Mouse (Mus musculus): Measurements from ENCODE around the gene Gpr162. TPM values are rescaled to one million over a fixed set of nuclear protein-coding genes. Genes with fewer than 3 reads are reported as not detected.
A peak's percentile ranks its signal among the peaks of the same experiment; 100 is the strongest.

Gpr162 gene
- polyA plus RNA-seq, 1 experiment from 2014 or later = 11.8 TPM

DNA sequence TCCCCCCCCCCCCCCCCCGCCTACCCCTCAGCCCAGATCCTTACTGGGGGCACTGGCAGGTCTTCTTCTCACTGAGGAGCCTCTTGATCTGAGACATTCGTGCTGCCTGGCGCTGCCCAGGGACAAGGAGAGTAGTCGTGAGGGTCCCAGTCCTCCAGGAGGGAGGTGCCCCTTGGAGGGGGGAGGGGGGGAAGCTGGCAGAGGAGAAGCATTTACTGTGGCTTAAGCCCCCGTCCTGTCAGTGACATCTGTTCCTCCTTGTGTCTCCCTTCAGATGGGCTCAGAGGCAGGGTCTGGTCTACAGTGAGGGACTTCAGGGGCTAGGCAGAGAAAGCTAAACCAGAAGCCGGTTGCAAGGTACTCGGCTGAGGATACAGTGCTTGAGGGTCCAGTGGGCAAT lies 2.8 kb upstream of the Gpr162 start:
- no peak overlapping the region for H3K4me2 ChIP-seq (replicated peaks)
- no peaks in the 10 kb centered on the region for H3K9me3 ChIP-seq
- H3K9ac ChIP-seq (replicated peaks) = no peak overlapping the region; the same call in 1 of the 2 replicates
- H3K27ac ChIP-seq (replicated peaks) = no peak overlapping the region
- H3K27me3 ChIP-seq = peaks cover 10% of the 10 kb centered on the region
- no peak for ATAC-seq (ENCODE audit: low FRiP score, low read depth)
- peaks cover 33% of the 10 kb centered on the region for H3K4me1 ChIP-seq
- 51% methylated on average over 6 of the region's 7 CpGs for WGBS
- no peaks in the 10 kb centered on the region for H3K36me3 ChIP-seq
- H3K4me3 ChIP-seq = no peak overlapping the region

DNA sequence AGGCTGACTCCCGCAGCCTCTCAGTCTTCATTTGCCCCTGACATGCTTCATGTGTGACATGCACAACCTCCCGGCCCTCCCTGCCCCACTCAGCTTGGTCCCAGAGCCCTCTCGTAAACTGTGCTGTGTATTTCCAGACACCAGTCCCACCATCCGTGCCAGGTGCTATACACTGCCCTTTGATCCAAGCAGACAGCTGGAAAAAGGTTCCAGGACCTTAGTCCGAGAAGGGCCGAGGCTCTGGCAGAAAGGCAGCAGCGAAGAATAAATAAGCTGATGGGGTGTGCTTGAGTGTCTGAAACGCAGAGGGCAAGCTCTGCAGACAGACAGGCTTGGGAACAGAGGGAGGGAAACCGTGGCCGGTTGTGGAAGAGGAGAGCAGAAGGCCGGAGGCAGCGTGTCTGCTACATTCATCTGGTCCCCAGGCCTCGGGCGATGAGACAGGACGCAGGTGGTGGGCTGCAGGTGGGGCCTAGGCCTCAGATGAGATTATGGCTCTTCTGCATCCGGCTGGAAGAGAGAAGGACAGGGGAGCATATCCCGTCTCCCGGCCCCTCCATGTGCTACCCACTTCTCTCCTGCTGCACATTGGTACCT lies 2.1 kb upstream of the Gpr162 start:
- 63% methylated on average over 18 of the region's 18 CpGs for WGBS
- Histone ChIP-seq H3K4me2 (replicated peaks) (no peak overlapping the region), H3K27me3 (peaks cover 14% of the 10 kb centered on the region), H3K27ac (replicated peaks) (no peak overlapping the region; the same call in 1 of the 2 replicates), H3K4me1 (peaks cover 40% of the 10 kb centered on the region), H3K4me3 (no peak overlapping the region), H3K9me3 (no peaks in the 10 kb centered on the region), H3K9ac (replicated peaks) (no peak overlapping the region; the same call in 1 of the 2 replicates), H3K36me3 (no peaks in the 10 kb centered on the region)
- no peak for ATAC-seq (ENCODE audit: low FRiP score, low read depth)

DNA sequence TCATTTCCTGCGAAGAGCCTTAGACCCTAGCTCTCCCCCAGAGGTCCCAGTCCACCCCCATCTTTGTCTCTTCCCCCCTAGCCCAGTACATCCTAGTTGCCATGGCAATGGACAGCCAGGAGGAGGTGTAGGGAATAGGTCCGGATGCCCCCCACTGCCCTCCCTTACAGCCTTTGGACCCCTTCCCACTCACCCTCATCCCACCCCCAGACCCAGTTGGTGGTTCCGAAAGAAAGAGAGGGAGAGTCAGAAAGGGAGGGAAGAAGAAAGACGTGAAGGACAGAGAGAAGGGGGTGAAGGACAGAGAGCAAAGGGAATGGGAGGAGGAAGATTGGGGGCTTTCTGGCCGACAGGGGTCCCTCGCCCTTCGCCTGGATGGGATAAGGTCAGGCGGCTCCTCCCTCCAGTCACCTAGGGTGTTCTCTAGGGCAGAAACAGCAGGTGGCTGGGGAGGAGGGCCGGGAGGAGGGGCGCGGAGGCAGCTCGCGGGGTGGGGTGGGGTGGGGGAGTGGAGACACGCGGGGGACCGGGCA lies 592 bp downstream of the Gpr162 start:
- Histone ChIP-seq H3K4me3 (peak overlapping the region; percentile 64), H3K9me3 (no peaks in the 10 kb centered on the region), H3K9ac (replicated peaks) (peak overlapping the region; percentile 88), H3K27ac (replicated peaks) (peak overlapping the region; percentile 91), H3K4me2 (replicated peaks) (peak overlapping the region; percentile 72), H3K4me1 (peaks cover 59% of the 10 kb centered on the region), H3K36me3 (no peaks in the 10 kb centered on the region), H3K27me3 (peaks cover 27% of the 10 kb centered on the region)
- WGBS = 2% methylated on average over 7 of the region's 16 CpGs
- ATAC-seq (ENCODE audit: low FRiP score, low read depth) = peak; percentile 35

GRCm38 (mm10) chr6:124862406-124863124 lies 1.2 kb downstream of the Gpr162 start:
- 14% methylated on average over 8 of the region's 8 CpGs for WGBS

GRCm38 (mm10) chr6:124861802-124862201 lies 2.0 kb downstream of the Gpr162 start:
- peak overlapping the region; percentile 72 for H3K4me2 ChIP-seq (replicated peaks)

More at GRCm38 (mm10) chr6:124862406-124863124, 1.2 kb downstream of the Gpr162 start:
- peaks cover 29% of the 10 kb centered on the region for H3K27me3 ChIP-seq
- no peak for ATAC-seq (ENCODE audit: low FRiP score, low read depth)
- peaks cover 65% of the 10 kb centered on the region for H3K4me1 ChIP-seq
- H3K9ac ChIP-seq (replicated peaks) = peak overlapping the region; percentile 88
- no peaks in the 10 kb centered on the region for H3K36me3 ChIP-seq
- peak overlapping the region; percentile 91 for H3K27ac ChIP-seq (replicated peaks)
- H3K4me2 ChIP-seq (replicated peaks) = peak overlapping the region; percentile 72
- peak overlapping the region; percentile 64 for H3K4me3 ChIP-seq
- H3K9me3 ChIP-seq = no peaks in the 10 kb centered on the region

DNA sequence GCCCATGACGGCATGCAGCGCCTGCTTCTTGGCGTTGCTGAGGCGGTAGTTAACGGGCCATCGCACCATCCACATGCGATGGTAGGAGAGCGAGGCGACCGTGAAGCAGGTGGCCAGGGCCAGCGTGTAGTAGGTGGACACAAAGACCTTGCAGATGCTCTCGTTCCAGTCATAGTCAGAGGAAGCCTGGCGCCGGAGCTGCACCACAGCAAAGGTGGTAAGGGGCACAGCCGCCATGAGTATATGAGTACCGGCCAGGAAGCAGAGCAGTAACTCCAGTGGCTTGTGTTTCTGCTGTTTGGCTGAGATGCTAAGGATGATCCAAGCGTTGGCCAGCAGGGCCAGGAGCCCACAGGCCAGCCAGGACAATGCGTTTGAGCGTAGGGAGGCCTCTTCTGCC lies 2.5 kb downstream of the Gpr162 start:
- Histone ChIP-seq H3K9me3 (no peaks in the 10 kb centered on the region), H3K36me3 (no peaks in the 10 kb centered on the region), H3K4me2 (replicated peaks) (no peak overlapping the region), H3K4me1 (peaks cover 70% of the 10 kb centered on the region), H3K9ac (replicated peaks) (0 out of 2 replicates have a peak overlapping the region, but pooled peaks have one; percentile 31), H3K4me3 (no peak overlapping the region), H3K27ac (replicated peaks) (no peak overlapping the region), H3K27me3 (peaks cover 19% of the 10 kb centered on the region)
- 79% methylated on average over 19 of the region's 19 CpGs for WGBS
- ATAC-seq (ENCODE audit: low FRiP score, low read depth) = no peak

More at GRCm38 (mm10) chr6:124861802-124862201, 2.0 kb downstream of the Gpr162 start:
- no peaks in the 10 kb centered on the region for H3K36me3 ChIP-seq
- H3K9me3 ChIP-seq = no peaks in the 10 kb centered on the region
- 22% methylated on average over 3 of the region's 3 CpGs for WGBS
- ATAC-seq (ENCODE audit: low FRiP score, low read depth) = no peak
- peaks cover 23% of the 10 kb centered on the region for H3K27me3 ChIP-seq
- peak overlapping the region; percentile 64; the same call in 1 of the 2 replicates for H3K4me3 ChIP-seq
- H3K27ac ChIP-seq (replicated peaks) = 0 out of 2 replicates have a peak overlapping the region, but pooled peaks have one; percentile 91
- peak overlapping the region; percentile 31 for H3K9ac ChIP-seq (replicated peaks)
- H3K4me1 ChIP-seq = peaks cover 65% of the 10 kb centered on the region

DNA sequence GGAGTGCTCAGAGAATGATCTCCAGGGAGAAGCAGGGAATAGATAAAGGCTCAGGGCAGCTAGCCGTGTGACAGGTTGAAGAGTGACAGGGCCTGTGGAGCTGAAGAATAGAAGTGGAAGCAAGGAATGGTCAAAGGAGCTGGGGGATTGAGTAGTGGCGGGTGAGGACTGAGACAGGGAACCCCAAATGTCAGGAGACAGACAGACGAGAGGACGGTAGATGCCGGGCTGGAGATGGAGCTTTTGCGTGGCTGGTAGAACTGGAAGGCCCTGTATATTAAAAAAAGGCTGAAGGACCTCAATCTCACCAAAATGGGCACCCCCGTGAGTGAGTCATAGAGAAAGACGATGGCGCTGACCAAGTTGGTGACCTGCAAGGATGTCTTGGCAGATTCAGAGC lies 3.3 kb downstream of the Gpr162 start:
- H3K36me3 ChIP-seq = no peaks in the 10 kb centered on the region
- no peak for ATAC-seq (ENCODE audit: low FRiP score, low read depth)
- H3K4me2 ChIP-seq (replicated peaks) = peak overlapping the region; percentile 9; the same call in 1 of the 2 replicates
- H3K4me3 ChIP-seq = no peak overlapping the region
- peak overlapping the region; percentile 60; the same call in 1 of the 2 replicates for H3K27ac ChIP-seq (replicated peaks)
- peaks cover 19% of the 10 kb centered on the region for H3K27me3 ChIP-seq
- H3K9me3 ChIP-seq = no peaks in the 10 kb centered on the region
- H3K9ac ChIP-seq (replicated peaks) = peak overlapping the region; percentile 39; the same call in 1 of the 2 replicates
- H3K4me1 ChIP-seq = peaks cover 77% of the 10 kb centered on the region
- 76% methylated on average over 9 of the region's 9 CpGs for WGBS

DNA sequence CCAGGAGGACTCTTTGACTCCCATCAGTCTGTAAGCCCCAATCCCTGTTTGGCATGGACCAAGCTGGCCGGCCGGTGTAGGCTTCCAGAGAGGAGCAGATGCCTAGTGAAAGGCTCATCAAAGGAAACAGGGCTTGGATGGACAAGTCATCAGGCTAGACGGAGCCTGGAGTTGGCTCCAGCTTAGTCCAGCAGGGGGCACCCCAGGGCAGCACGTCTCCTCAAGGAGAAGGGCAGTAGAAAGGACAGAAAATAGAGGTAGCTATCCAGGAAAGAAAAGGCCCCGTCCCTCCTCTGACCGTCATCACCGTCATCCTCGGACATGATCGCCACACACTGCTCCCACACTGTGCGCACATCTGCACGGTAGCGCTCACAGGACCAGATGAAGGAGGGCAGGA lies 4.1 kb downstream of the Gpr162 start:
- 9% methylated on average over 12 of the region's 12 CpGs for WGBS

DNA sequence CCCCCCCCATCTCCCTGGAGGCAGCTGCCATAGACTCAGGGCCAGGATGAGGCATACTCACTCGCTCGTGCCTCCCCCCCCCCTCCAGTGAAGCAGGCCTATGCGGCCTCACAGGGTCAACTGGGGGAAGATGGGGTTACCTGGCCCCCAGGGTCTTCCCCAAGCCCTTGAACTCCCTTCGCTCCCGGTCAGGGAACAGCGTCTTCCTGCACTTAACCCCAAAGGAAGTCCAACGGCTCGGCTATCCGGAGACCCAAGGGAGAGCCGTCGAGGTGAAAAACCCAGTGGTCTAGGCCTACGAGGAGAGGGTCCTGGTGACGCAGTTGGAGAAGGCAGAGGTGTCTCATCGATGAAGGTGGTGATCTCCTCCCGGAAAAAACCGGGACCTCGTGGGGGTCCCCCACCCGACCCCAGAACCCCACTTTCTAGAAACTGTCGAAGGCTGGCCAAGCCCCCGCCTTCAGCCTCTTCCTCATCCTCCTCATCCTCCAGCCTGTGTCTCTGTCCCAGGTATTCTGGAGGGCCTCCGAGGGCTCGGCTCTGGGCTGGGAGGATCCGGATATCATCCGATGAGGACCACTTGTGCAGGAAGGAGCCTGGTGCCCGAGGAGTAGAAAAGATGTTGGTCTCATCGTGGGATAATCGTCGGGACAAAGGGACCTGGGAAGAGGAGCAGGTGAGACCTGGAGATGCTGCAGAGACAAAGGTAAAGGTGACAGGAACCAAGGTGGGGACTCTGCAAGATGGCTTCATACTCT lies 5.0 kb downstream of the Gpr162 start:
- no peak overlapping the region for H3K4me3 ChIP-seq
- H3K4me2 ChIP-seq (replicated peaks) = peak overlapping the region; percentile 85; the same call in 1 of the 2 replicates
- H3K4me1 ChIP-seq = peaks cover 64% of the 10 kb centered on the region
- H3K9me3 ChIP-seq = no peaks in the 10 kb centered on the region
- H3K9ac ChIP-seq (replicated peaks) = peak overlapping the region; percentile 37
- no peak overlapping the region for H3K27ac ChIP-seq (replicated peaks)
- H3K36me3 ChIP-seq = no peaks in the 10 kb centered on the region
- WGBS = 81% methylated on average over 28 of the region's 28 CpGs
- peaks cover 25% of the 10 kb centered on the region for H3K27me3 ChIP-seq
- ATAC-seq (ENCODE audit: low FRiP score, low read depth) = no peak

More for the DNA sequence above, 4.1 kb downstream of the Gpr162 start:
- Histone ChIP-seq H3K27me3 (peaks cover 23% of the 10 kb centered on the region), H3K9me3 (no peaks in the 10 kb centered on the region), H3K4me1 (peaks cover 74% of the 10 kb centered on the region), H3K36me3 (no peaks in the 10 kb centered on the region), H3K4me3 (0 out of 2 replicates have a peak overlapping the region, but pooled peaks have one; percentile 3), H3K9ac (replicated peaks) (peak overlapping the region; percentile 39; the same call in 1 of the 2 replicates), H3K4me2 (replicated peaks) (peak overlapping the region; percentile 9; the same call in 1 of the 2 replicates), H3K27ac (replicated peaks) (peak overlapping the region; percentile 60)
- ATAC-seq (ENCODE audit: low FRiP score, low read depth) = 0 out of 2 replicates have a peak, but pooled peaks have one; percentile 1

DNA sequence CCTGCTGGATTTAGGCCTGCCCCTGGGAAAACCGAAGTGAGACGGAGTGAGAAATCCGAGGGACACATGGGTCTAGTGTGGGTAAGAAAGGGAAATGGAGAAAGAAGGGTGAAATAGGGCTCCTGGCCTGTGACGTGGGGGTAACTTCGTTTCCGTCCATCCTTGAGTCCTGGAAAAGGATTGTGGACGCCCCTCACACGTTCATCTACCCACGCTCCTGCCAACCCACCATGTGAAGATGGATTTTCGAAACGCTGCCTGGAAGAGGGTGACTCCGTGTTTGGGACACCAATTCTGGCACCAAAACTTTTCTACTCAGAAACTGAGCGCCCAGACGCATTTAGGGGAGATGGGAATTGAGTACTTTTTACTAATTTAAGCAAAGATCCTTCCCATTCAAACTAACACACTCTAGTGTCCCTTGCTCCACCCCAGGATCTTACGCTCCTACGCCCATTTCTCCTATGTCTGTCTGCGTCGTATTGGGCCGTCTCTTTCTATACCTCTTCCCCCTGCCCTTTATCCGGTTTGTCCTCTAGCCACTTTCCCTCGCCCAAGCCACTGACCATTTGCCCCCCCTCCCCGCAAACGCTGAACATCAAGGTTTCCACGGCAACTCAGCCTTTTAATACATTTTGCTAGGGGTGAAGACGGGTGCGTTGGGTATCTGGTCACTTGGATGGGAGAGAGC lies 5.8 kb downstream of the Gpr162 start:
- H3K27ac ChIP-seq (replicated peaks) = peak overlapping the region; percentile 95
- WGBS = 23% methylated on average over 26 of the region's 26 CpGs
- no peak for ATAC-seq (ENCODE audit: low FRiP score, low read depth)

More for the DNA sequence above, 5.8 kb downstream of the Gpr162 start:
- Histone ChIP-seq H3K9ac (replicated peaks) (peak overlapping the region; percentile 97), H3K4me2 (replicated peaks) (peak overlapping the region; percentile 85), H3K9me3 (no peaks in the 10 kb centered on the region), H3K4me1 (peaks cover 59% of the 10 kb centered on the region), H3K27me3 (peaks cover 25% of the 10 kb centered on the region), H3K36me3 (no peaks in the 10 kb centered on the region), H3K4me3 (peak overlapping the region; percentile 75)

All from midbrain, embryonic 12.5 days (tissue).